8 mouse cellular contexts compared by ENCODE assay signal in the genomic region with DNA sequence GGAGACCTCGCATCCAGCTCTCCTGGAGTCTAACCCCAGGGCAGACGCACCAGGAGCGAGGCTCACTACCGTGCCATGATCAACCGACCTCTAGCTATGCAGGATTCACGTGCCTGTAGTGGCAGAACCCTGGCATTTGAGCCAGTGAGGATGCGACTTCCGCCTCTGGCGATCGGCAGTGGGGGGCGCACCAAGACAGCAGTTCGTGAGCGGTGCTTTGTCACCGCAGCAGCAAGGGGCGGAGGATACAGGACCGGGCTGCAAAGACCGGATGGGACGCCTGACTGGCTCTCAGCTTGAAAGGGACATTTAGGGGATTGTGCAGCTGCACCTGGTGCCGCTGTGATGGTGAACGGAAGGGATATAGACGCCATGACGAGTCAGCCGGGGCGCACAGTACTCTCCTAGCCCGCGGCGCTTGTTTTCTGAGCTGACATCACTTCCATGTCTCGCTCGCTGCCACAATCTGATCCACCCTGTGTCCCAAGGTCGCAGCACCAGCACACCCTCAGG. TPM values are rescaled to one million over a fixed set of nuclear protein-coding genes. Genes with fewer than 3 reads are reported as not detected.
DNase-seq lines count a peak whose midpoint lies in the region; ATAC-seq and TF ChIP-seq lines count a peak whose summit lies in the region.

No protein-coding gene starts in this region.

- H3K4me2 ChIP-seq in forebrain, embryonic 12.5 days = peak overlapping the region; percentile 62
- H3K4me2 ChIP-seq in heart, embryonic 16.5 days (ENCODE audit: low read depth, low read length) = peak overlapping the region; percentile 63
- peak overlapping the region; percentile 53 for H3K4me2 ChIP-seq in liver, embryonic 13.5 days
- H3K4me2 ChIP-seq in myocyte (ENCODE audit: low read depth) = peak overlapping the region; percentile 67

- H3K79me2 ChIP-seq in myocyte (ENCODE audit: control insufficient read depth, insufficient read depth) = no peaks in the 10 kb centered on the region

- peak overlapping the region; percentile 39 for H3K4me3 ChIP-seq in forebrain, embryonic 12.5 days (replicated peaks)
- peak overlapping the region; percentile 48 for H3K4me3 ChIP-seq in heart, embryonic 16.5 days (ENCODE audit: low read length)
- H3K4me3 ChIP-seq in liver, embryonic 13.5 days (replicated peaks) = peak overlapping the region; percentile 41
- H3K4me3 ChIP-seq in myocyte = no peak overlapping the region
- peak overlapping the region; percentile 10 for H3K4me3 ChIP-seq in testis, adult 2 months (ENCODE audit: control insufficient read depth, low read depth, low read length)

- H3K36me3 ChIP-seq in forebrain, embryonic 12.5 days (replicated peaks) = no peaks in the 10 kb centered on the region
- no peaks in the 10 kb centered on the region for H3K36me3 ChIP-seq in heart, embryonic 16.5 days (ENCODE audit: control insufficient read depth, insufficient read depth)
- no peaks in the 10 kb centered on the region for H3K36me3 ChIP-seq in liver, embryonic 13.5 days
- H3K36me3 ChIP-seq in myocyte (ENCODE audit: control insufficient read depth, insufficient read depth) = no peaks in the 10 kb centered on the region
- no peaks in the 10 kb centered on the region for H3K36me3 ChIP-seq in testis, adult 2 months (ENCODE audit: control insufficient read depth, insufficient read depth, low read length)

- TF ChIP-seq CTCF in testis, adult 2 months (IDR thresholded peaks at IDR 0.05; ENCODE audit: control insufficient read depth, insufficient read depth, insufficient replicate concordance, low read depth, low read length) = peak; percentile 20; the same call in 1 of the 2 replicates

- H3K27ac ChIP-seq in forebrain, embryonic 12.5 days = no peak overlapping the region
- H3K27ac ChIP-seq in heart, embryonic 16.5 days (ENCODE audit: low read length) = no peak overlapping the region
- no peak overlapping the region for H3K27ac ChIP-seq in liver, embryonic 13.5 days
- no peak overlapping the region for H3K27ac ChIP-seq in testis, adult 2 months (ENCODE audit: control insufficient read depth, insufficient read depth, low read depth, low read length)

- H3K4me1 ChIP-seq in forebrain, embryonic 12.5 days = peaks cover 13% of the 10 kb centered on the region
- peaks cover 6% of the 10 kb centered on the region; the same call in 1 of the 2 replicates for H3K4me1 ChIP-seq in heart, embryonic 16.5 days (ENCODE audit: control insufficient read depth, insufficient read depth, low read length)
- peaks cover 4% of the 10 kb centered on the region for H3K4me1 ChIP-seq in liver, embryonic 13.5 days (replicated peaks)
- peaks cover 10% of the 10 kb centered on the region for H3K4me1 ChIP-seq in testis, adult 2 months (ENCODE audit: control insufficient read depth, insufficient read depth, low read length)

- WGBS in forebrain, embryonic 12.5 days = under 1% methylated on average over 30 of the region's 30 CpGs
- 1% methylated on average over 30 of the region's 30 CpGs for WGBS in heart, embryonic 16.5 days
- under 1% methylated on average over 30 of the region's 30 CpGs for WGBS in liver, embryonic 13.5 days (ENCODE audit: insufficient replicate concordance)

- peaks cover 94% of the 10 kb centered on the region for H3K27me3 ChIP-seq in forebrain, embryonic 12.5 days
- peaks cover 62% of the 10 kb centered on the region for H3K27me3 ChIP-seq in heart, embryonic 16.5 days (ENCODE audit: control insufficient read depth, insufficient read depth, low read length)
- peaks cover 70% of the 10 kb centered on the region for H3K27me3 ChIP-seq in liver, embryonic 13.5 days
- peaks cover 38% of the 10 kb centered on the region for H3K27me3 ChIP-seq in myocyte (ENCODE audit: control insufficient read depth, insufficient read depth, insufficient read length)
- H3K27me3 ChIP-seq in testis, adult 2 months (ENCODE audit: control insufficient read depth, insufficient read depth, low read length) = no peaks in the 10 kb centered on the region; the same call in none of the 2 replicates

- no peak for TF ChIP-seq POLR2A in myocyte (IDR thresholded peaks at IDR 0.05; ENCODE audit: insufficient read length, low read depth)
- no peak for TF ChIP-seq POLR2A in testis, adult 2 months (IDR thresholded peaks at IDR 0.05; ENCODE audit: control insufficient read depth, low read depth, low read length)

- no peak overlapping the region for H3K9ac ChIP-seq in forebrain, embryonic 12.5 days
- peak overlapping the region; percentile 0; the same call in 1 of the 2 replicates for H3K9ac ChIP-seq in heart, embryonic 16.5 days (ENCODE audit: low read length)
- H3K9ac ChIP-seq in liver, embryonic 13.5 days = no peak overlapping the region

- no peak overlapping the region for H3ac ChIP-seq in myocyte (ENCODE audit: control insufficient read depth, insufficient read length)

- DNase-seq in cerebellum, postnatal 25 days = peak; percentile 34 to 53
- DNase-seq in kidney, postnatal 10 days = peak; percentile 80
- no peak for DNase-seq in liver, embryonic 13.5 days

- no peaks in the 10 kb centered on the region for H3K9me3 ChIP-seq in forebrain, embryonic 12.5 days
- H3K9me3 ChIP-seq in heart, embryonic 16.5 days (replicated peaks; ENCODE audit: control insufficient read depth, low read length) = no peaks in the 10 kb centered on the region
- H3K9me3 ChIP-seq in liver, embryonic 13.5 days (replicated peaks) = no peaks in the 10 kb centered on the region

- ATAC-seq in cerebellum, adult (ENCODE audit: insufficient number of reproducible peaks, low FRiP score, low TSS enrichment) = no peak
- peak; percentile 58; the same call in 1 of the 2 replicates for ATAC-seq in forebrain, embryonic 12.5 days (ENCODE audit: low FRiP score)
- peak; percentile 32 for ATAC-seq in heart, embryonic 16.5 days (replicated peaks; ENCODE audit: extremely low read depth, insufficient read depth, low FRiP score)
- ATAC-seq in liver, embryonic 13.5 days (ENCODE audit: low read depth) = no peak

TF ChIP-seq in myocyte, 11 proteins besides CTCF, POLR2A, EP300 and RAD21:
- TF ChIP-seq MYOG (IDR thresholded peaks at IDR 0.05; ENCODE audit: control insufficient read depth in 1 of 3, insufficient read depth in 1 of 3, insufficient read length in 2 of 3, low read depth in 2 of 3) (no peak), MYOD1 (IDR thresholded peaks at IDR 0.05; ENCODE audit: control insufficient read depth in 1 of 3, insufficient read length in 2 of 3, low read depth in 2 of 3) (no peak), MAX (IDR thresholded peaks at IDR 0.05; ENCODE audit: low read depth) (no peak), TCF12 (IDR thresholded peaks at IDR 0.05; ENCODE audit: insufficient read depth, poor library complexity, severe bottlenecking) (no peak), REST (IDR thresholded peaks at IDR 0.05; ENCODE audit: insufficient read depth, insufficient read length) (no peak), TCF3 (IDR thresholded peaks at IDR 0.05; ENCODE audit: insufficient read length, low read depth) (no peak), E2F4 (IDR thresholded peaks at IDR 0.05; ENCODE audit: insufficient read depth) (no peak), SRF (IDR thresholded peaks at IDR 0.05; ENCODE audit: control insufficient read depth, insufficient read length, low read depth) (no peak), CEBPB (IDR thresholded peaks at IDR 0.05; ENCODE audit: insufficient read depth, poor library complexity, severe bottlenecking) (no peak), POLR2AphosphoS2 (IDR thresholded peaks at IDR 0.05; ENCODE audit: insufficient read length, low read depth) (no peak), USF1 (IDR thresholded peaks at IDR 0.05; ENCODE audit: low read depth) (no peak)

RNA-seq across cellular contexts. Expression of a gene that starts 7.4 kb away (rescaled TPM):
- polyA plus RNA-seq in forebrain, embryonic 12.5 days (2016; fragmentation: Nextera tagmentation; extraction: Ambion mirVana) = not detected in 2 replicates
- 0.06 TPM in 1 of 2 replicates, not detected in the other for polyA plus RNA-seq in heart, embryonic 16.5 days (2015; fragmentation: Nextera tagmentation; extraction: Ambion mirVana)
- polyA plus RNA-seq in liver, embryonic 13.5 days (2015; fragmentation: Nextera tagmentation; extraction: Ambion mirVana) = not detected in 2 replicates
- polyA plus RNA-seq in myocyte (2012; fragmentation: generic; extraction: Trizol) = not detected
- polyA plus RNA-seq in testis, adult 2 months (2012; rRNA removed) = 0.02 and 0.08 TPM in 2 replicates

RNA-seq across cellular contexts. Expression of a gene that starts 45.3 kb away (rescaled TPM):
- not detected in 2 replicates for polyA plus RNA-seq in forebrain, embryonic 12.5 days (2016; fragmentation: Nextera tagmentation; extraction: Ambion mirVana)
- polyA plus RNA-seq in heart, embryonic 16.5 days (2015; fragmentation: Nextera tagmentation; extraction: Ambion mirVana) = not detected in 2 replicates
- polyA plus RNA-seq in liver, embryonic 13.5 days (2015; fragmentation: Nextera tagmentation; extraction: Ambion mirVana) = not detected in 2 replicates
- polyA plus RNA-seq in myocyte (2012; fragmentation: generic; extraction: Trizol) = 0.72 TPM
- polyA plus RNA-seq in testis, adult 2 months (2012; rRNA removed) = not detected in 2 replicates

Comparison
In these comparisons a context has a peak if more than half of its experiments do, and no peak if none do; other contexts are left out.
1. ATAC-seq: peak in forebrain, embryonic 12.5 days (single experiment) and heart, embryonic 16.5 days (single experiment); none in cerebellum, adult (single experiment) and liver, embryonic 13.5 days (single experiment).
2. Peak in every context shown above with its lines, with median percentiles within 50 percentile points of each other: H3K4me2 ChIP-seq.